Mouse (Mus musculus): ENCODE data around the gene Polr1c.

DNA sequence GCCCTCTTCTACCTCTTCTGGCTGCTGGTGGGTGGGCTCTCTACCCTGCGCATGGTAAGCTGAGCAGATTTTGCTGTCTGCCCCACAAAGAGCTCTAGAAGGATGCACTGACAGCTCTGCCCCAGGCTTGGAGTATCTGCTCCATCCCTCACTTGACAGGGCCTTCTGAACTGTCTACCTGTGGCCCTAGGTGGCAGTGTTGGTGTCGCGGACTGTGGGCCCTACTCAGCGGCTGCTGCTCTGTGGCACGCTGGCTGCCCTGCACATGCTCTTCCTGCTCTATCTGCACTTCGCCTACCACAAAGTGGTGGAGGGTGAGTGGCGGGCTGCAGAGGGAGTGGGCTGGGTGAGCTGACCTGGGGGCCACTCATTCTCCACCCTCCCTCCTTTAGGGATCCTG is 3.3 kb upstream of the Polr1c start:
- TF ChIP-seq CTCF (IDR thresholded peaks at IDR 0.05; ENCODE audit: borderline replicate concordance, insufficient read depth, low read depth, low read length) (0 out of 2 replicates have a peak, but pooled peaks have one; percentile 13), POLR2A (IDR thresholded peaks at IDR 0.05; ENCODE audit: borderline replicate concordance, insufficient read depth, low read length) (no peak)
